Mouse (Mus musculus): ENCODE measurements at regions not wholly inside any gene's neighbourhood (a gene's known extent, or its start where the extent isn't known, plus 50 kb on each side); places are given as distances from the start of the nearest gene placed in this dataset.

DNA sequence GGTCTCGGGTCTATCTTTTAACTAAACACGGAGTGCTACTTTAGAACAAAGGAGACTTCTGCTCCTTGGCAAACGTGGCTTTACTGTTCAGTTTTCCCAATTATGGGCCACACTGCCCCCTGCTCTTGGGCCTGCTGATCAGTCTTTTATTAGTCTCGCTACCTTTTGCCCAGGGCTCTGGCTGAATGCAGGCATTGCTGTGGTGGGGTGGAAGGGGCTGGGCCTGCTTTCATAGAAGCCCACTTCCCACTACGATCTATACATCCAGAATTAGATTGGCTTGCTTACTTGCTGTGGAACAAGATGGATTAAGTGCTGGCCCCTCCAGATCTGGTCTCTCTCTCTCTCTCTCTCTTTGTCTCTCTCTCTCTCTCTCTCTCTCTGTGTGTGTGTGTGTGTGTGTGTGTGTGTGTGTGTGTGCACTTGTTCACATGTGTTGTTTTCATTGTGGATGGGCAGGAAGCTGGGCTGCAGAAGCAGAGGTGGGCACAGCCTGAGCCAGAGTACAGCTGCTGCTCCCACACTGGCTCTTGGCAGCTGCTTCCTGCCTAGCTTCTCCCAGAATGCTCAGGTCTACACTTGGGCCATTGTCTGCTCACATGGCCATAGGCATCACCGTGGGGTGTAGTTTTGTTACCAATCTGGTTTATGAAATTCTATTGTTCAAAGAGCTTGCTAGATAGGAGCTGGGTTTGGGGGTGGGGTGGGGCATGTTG is 241.8 kb upstream of the Gm10131 start:
- H3K4me1 ChIP-seq (ENCODE audit: control insufficient read depth, insufficient read depth, low read length) = no peaks in the 10 kb centered on the region
- H3K36me3 ChIP-seq (ENCODE audit: control insufficient read depth, insufficient read depth, low read length) = no peaks in the 10 kb centered on the region
- no peak overlapping the region for H3K4me3 ChIP-seq (ENCODE audit: insufficient read depth, low read depth, low read length)
- no peak overlapping the region for H3K27ac ChIP-seq (ENCODE audit: insufficient read depth, low read depth, low read length)
- H3K27me3 ChIP-seq (replicated peaks; ENCODE audit: control insufficient read depth, insufficient read depth, low read length) = no peaks in the 10 kb centered on the region
- DNase-seq = no peak
- 73% methylated on average over 6 of the region's 6 CpGs for WGBS
- TF ChIP-seq CTCF (conservative IDR thresholded peaks at IDR 0.05; ENCODE audit: insufficient read depth, insufficient read length, low read depth, low read length) (no peak), POLR2A (IDR thresholded peaks at IDR 0.05; ENCODE audit: low read depth, low read length) (no peak)

DNA sequence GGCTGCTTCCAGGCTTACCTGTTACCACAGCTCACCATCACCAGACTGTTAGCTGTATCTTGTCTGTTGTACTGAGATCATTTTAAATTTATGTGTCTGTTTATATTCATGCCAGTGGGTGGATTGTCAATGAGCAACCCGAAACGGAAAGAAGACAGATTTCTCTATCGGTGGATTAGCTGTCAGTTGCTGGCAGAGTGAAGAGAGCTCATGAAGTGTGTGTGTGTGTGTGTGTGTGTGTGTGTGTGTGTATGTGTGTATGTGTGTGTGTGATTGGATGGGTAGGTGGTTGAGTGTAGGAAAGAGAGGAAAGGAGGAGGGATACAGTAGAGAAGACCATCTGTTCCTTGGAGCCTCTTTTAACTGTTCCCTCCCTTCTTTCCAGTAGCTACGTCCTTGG is 223.3 kb upstream of the Gm10131 start:
- TF ChIP-seq POLR2A (IDR thresholded peaks at IDR 0.05; ENCODE audit: low read depth, low read length) (no peak), CTCF (conservative IDR thresholded peaks at IDR 0.05; ENCODE audit: insufficient read depth, insufficient read length, low read depth, low read length) (no peak)
- WGBS = 87% methylated on average over 4 of the region's 4 CpGs
- no peaks in the 10 kb centered on the region for H3K36me3 ChIP-seq (ENCODE audit: control insufficient read depth, insufficient read depth, low read length)
- H3K27me3 ChIP-seq (replicated peaks; ENCODE audit: control insufficient read depth, insufficient read depth, low read length) = no peaks in the 10 kb centered on the region
- no peak overlapping the region for H3K27ac ChIP-seq (ENCODE audit: insufficient read depth, low read depth, low read length)
- no peak overlapping the region for H3K4me3 ChIP-seq (ENCODE audit: insufficient read depth, low read depth, low read length)
- DNase-seq = no peak
- H3K4me1 ChIP-seq (ENCODE audit: control insufficient read depth, insufficient read depth, low read length) = no peaks in the 10 kb centered on the region

DNA sequence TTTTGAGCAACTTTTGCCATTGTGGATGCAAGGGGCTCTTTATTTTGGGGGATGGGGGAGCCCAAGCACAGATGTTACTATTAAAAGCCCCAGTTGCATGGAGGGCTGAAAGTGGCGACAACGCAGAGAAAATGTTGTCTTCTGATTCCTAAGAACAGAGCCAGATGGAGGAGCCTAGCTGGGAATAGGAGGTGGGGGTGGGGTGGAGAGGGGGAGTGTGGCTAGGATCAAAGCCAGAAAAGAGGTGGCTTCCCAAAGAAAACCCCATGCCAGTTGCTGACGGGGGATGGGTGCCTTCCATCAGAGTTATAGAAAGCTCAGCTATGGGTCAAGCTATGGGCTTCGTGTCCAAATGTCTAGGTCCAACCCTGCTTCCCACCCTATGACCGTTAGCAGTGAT is 220.1 kb upstream of the Gm10131 start:
- no peak for DNase-seq
- H3K4me3 ChIP-seq (ENCODE audit: insufficient read depth, low read depth, low read length) = no peak overlapping the region
- H3K27me3 ChIP-seq (replicated peaks; ENCODE audit: control insufficient read depth, insufficient read depth, low read length) = no peaks in the 10 kb centered on the region
- 71% methylated on average over 5 of the region's 5 CpGs for WGBS
- H3K4me1 ChIP-seq (ENCODE audit: control insufficient read depth, insufficient read depth, low read length) = no peaks in the 10 kb centered on the region
- TF ChIP-seq POLR2A (IDR thresholded peaks at IDR 0.05; ENCODE audit: low read depth, low read length) (no peak), CTCF (conservative IDR thresholded peaks at IDR 0.05; ENCODE audit: insufficient read depth, insufficient read length, low read depth, low read length) (no peak)
- no peak overlapping the region for H3K27ac ChIP-seq (ENCODE audit: insufficient read depth, low read depth, low read length)
- no peaks in the 10 kb centered on the region for H3K36me3 ChIP-seq (ENCODE audit: control insufficient read depth, insufficient read depth, low read length)

DNA sequence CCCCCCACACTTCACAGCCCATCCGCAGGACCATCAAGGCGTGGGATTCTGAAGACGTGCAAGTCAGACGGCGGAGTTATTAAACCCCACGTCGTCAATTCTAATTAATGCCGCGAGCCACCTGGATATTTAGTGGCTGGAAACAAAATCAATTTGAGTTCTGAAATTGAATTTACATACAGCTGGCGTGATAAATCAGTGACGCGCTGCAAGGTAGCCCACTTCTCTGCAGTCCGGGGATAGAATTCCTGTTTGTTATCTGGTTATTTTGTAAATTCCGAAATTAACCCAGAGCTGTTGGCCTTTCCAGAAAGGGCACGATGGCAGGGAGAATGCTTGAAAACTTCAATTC is 215.1 kb upstream of the Gm10131 start:
- Histone ChIP-seq H3K36me3 (ENCODE audit: control insufficient read depth, insufficient read depth, low read length) (no peaks in the 10 kb centered on the region), H3K4me3 (ENCODE audit: insufficient read depth, low read depth, low read length) (no peak overlapping the region), H3K27me3 (replicated peaks; ENCODE audit: control insufficient read depth, insufficient read depth, low read length) (no peaks in the 10 kb centered on the region), H3K4me1 (ENCODE audit: control insufficient read depth, insufficient read depth, low read length) (no peaks in the 10 kb centered on the region), H3K27ac (ENCODE audit: insufficient read depth, low read depth, low read length) (no peak overlapping the region)
- 15% methylated on average over 15 of the region's 15 CpGs for WGBS
- no peak for TF ChIP-seq CTCF (conservative IDR thresholded peaks at IDR 0.05; ENCODE audit: insufficient read depth, insufficient read length, low read depth, low read length)
- no peak for TF ChIP-seq POLR2A (IDR thresholded peaks at IDR 0.05; ENCODE audit: low read depth, low read length)
- DNase-seq = no peak

DNA sequence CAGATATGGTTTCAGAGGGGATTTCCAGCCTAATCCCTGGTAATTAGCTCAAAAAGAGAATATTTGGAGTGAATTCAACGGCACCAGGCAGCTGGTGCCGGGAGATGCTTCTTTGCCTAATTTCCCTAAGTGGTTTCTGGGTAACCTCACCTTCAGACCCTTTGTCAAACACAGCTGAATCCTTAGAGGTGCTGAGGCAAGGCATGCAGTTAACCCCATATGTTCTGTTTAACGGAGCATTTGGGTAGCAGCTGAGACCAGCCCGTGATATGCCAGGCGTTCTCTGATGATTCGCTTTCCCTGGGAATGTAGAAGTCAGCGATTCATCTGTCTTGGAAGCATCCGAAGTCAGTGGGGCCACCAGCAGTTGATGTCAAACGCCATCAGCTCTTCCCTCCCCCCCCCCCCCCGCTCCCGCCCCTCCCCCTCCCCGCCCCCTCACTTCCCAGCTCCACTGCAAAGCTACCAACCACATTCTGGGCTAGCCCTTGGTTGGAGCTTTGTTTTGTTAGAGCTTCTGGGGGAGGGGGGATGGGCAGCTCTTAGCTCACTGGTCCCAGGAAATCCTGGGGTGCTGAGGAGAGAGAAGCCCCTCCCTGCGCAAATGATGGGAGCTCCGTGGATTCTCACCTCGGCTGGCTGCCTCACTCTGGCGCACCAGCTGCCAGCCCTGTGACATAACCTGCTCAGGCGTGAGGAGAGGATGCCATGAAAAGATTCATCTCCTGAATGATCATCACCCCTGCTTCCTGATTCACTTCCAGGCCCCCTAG is 214.5 kb upstream of the Gm10131 start:
- TF ChIP-seq CTCF (conservative IDR thresholded peaks at IDR 0.05; ENCODE audit: insufficient read depth, insufficient read length, low read depth, low read length) (no peak), POLR2A (IDR thresholded peaks at IDR 0.05; ENCODE audit: low read depth, low read length) (no peak)
- Histone ChIP-seq H3K27ac (ENCODE audit: insufficient read depth, low read depth, low read length) (no peak overlapping the region), H3K36me3 (ENCODE audit: control insufficient read depth, insufficient read depth, low read length) (no peaks in the 10 kb centered on the region), H3K27me3 (replicated peaks; ENCODE audit: control insufficient read depth, insufficient read depth, low read length) (no peaks in the 10 kb centered on the region), H3K4me3 (ENCODE audit: insufficient read depth, low read depth, low read length) (no peak overlapping the region), H3K4me1 (ENCODE audit: control insufficient read depth, insufficient read depth, low read length) (no peaks in the 10 kb centered on the region)
- WGBS = 9% methylated on average over 16 of the region's 17 CpGs
- DNase-seq = no peak

DNA sequence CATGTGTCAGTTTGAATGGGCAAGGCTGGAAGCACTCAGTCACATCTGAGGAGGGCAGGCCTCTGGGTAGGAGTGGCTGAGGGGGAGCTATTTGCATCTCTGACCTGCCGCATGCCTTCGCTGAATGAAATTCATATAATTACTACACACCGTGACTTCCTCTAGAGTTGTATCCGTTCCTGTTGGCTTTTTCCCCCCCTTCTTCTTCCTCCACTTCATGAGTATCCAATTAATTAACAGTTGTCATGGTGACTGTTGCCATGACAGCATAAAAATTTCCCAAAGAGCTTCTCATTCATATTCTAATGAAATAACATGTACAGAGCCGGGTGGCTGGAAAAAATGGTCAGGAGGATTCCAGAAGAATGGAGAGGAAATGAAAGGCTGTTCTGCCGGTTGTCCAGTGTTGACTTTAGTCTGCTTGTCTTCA is 208.6 kb upstream of the Gm10131 start:
- H3K27ac ChIP-seq (ENCODE audit: insufficient read depth, low read depth, low read length) = no peak overlapping the region
- no peaks in the 10 kb centered on the region for H3K4me1 ChIP-seq (ENCODE audit: control insufficient read depth, insufficient read depth, low read length)
- no peaks in the 10 kb centered on the region for H3K36me3 ChIP-seq (ENCODE audit: control insufficient read depth, insufficient read depth, low read length)
- TF ChIP-seq CTCF (conservative IDR thresholded peaks at IDR 0.05; ENCODE audit: insufficient read depth, insufficient read length, low read depth, low read length) (no peak), POLR2A (IDR thresholded peaks at IDR 0.05; ENCODE audit: low read depth, low read length) (no peak)
- 54% methylated on average over 6 of the region's 6 CpGs for WGBS
- H3K27me3 ChIP-seq (replicated peaks; ENCODE audit: control insufficient read depth, insufficient read depth, low read length) = no peaks in the 10 kb centered on the region
- peak; percentile 8 for DNase-seq
- H3K4me3 ChIP-seq (ENCODE audit: insufficient read depth, low read depth, low read length) = no peak overlapping the region

DNA sequence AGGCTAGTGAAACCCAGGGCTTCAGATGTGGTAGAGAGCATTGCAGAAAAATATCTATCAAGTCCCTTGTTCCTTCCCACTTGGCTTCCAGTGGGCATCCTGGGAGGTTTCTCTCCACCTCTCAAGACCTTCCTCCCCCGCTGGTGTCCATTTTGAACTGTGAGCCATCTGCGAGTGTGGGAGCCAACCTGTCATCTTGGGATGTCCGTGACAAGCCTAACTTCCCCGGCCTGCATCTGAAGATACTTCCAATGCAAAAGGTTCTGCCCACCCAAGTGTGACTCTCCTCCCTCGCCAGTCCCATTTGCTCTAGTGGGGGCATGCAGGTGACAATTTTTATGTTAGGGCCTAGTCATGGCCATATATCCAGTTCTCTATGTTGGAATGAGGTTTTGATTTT is 208.2 kb upstream of the Gm10131 start:
- TF ChIP-seq CTCF (conservative IDR thresholded peaks at IDR 0.05; ENCODE audit: insufficient read depth, insufficient read length, low read depth, low read length) = no peak
- TF ChIP-seq POLR2A (IDR thresholded peaks at IDR 0.05; ENCODE audit: low read depth, low read length) = no peak
- Histone ChIP-seq H3K27me3 (replicated peaks; ENCODE audit: control insufficient read depth, insufficient read depth, low read length) (no peaks in the 10 kb centered on the region), H3K4me1 (ENCODE audit: control insufficient read depth, insufficient read depth, low read length) (no peaks in the 10 kb centered on the region), H3K36me3 (ENCODE audit: control insufficient read depth, insufficient read depth, low read length) (no peaks in the 10 kb centered on the region), H3K4me3 (ENCODE audit: insufficient read depth, low read depth, low read length) (no peak overlapping the region), H3K27ac (ENCODE audit: insufficient read depth, low read depth, low read length) (no peak overlapping the region)
- WGBS = 76% methylated on average over 5 of the region's 5 CpGs
- no peak for DNase-seq
